Mouse (Mus musculus) testis, postnatal 14 days (tissue): ENCODE measurements around the gene Scgb1c1.
A peak's percentile ranks its signal among the peaks of the same experiment; 100 is the strongest.

Source experiments
- DNase-seq: peaks from one replicate; pipeline ENCODE4 v3.0.0; 2021; ENCODE audit warnings: low spot score

Gene Scgb1c1

GRCm38 (mm10) chr7:140843806-140844205, 1.5 kb upstream of the Scgb1c1 start:
- DNase-seq = no peak

- no peak for DNase-seq
Measured at GRCm38 (mm10) chr7:140845683-140846082, 336 bp downstream of the Scgb1c1 start.

- no peak for DNase-seq
Measured at GRCm38 (mm10) chr7:140846676-140847075, 1.3 kb downstream of the Scgb1c1 start.

DNA sequence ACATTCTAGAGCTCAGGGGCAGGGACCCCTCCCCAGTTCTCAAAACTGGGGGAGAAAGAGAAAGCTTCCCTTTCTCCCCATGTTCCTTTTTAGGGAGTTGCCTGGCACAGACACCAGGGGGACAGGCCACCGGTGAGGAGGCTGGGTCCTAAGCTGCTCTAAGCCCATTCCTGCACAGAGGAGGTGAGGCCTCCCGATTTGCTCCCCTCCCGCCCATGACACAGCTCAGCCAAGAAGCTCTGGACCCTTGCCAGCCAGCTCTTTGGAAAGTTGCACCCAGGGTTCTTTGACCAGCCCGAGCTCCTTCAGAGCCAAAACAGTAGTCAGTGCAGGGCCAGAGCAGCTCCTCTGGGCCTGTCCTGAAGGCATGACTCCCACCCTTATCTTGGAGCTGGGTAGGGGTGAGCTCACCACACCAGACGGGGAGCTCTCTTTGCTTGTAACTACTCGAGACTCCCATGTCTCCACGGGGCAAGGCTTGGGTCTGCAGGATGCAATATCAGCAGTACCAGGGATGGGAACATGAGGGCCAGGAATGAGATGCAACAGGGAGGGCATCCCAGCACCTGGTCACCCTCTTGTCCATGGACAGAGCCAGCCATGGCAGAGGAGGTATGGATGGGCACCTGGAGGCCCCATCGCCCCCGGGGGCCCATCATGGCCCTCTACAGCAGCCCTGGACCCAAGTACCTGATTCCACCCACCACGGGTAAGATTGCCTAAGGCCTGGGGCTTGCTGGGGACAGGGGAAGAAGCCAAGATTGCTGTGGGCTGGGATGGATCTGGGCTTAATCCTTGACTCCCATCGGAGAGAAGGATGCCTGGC, 2.6 kb downstream of the Scgb1c1 start, which contains the start of gene Odf3:
Odf3 (plus strand) TSS at position 51 of the 826 bp plus-strand sequence.
- DNase-seq = no peak

GRCm38 (mm10) chr7:140848591-140848990, 3.2 kb downstream of the Scgb1c1 start:
- DNase-seq = no peak

DNA sequence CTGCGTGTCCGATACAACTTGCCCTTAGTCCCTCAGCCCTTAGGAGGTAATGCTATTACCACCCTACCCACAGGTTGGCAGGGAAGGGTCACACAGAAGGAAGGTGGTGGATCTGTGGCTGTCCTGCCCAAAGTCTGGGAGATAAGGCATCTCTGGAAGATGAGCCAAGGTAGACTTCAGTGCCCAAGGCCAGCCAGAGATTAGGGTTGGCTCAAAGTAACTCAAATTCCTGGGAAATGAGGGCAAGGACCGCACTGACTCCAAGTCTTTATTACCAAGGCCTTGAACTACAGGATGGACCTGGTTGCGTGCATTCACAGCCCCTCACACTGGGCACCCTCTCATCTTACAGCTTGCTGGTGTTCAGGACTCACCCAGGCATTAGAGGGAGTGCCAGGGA, 6.6 kb downstream of the Scgb1c1 start:
- no peak for DNase-seq

- DNase-seq = no peak
Measured at GRCm38 (mm10) chr7:140853386-140853785, 8.0 kb downstream of the Scgb1c1 start.

GRCm38 (mm10) chr7:140854483-140854882, 9.1 kb downstream of the Scgb1c1 start:
- DNase-seq = no peak

DNA sequence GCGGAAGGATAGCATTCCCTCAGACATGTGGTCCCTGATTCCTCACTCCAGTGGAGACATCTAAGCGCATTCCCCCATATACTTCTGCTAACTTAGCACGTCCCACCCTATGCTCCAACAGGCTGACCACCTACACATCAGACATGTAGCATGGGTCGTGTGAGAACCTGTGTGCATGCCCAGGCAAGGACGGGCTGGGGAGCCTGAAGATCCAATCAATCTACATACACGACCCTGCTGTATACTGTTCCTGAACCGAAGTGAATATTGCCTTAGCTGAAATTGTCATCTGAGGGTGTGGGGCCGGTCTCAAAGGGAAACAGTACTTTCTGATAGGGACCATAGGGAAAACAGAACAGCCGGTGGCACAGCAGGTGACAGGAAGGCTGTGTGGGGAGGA, 9.8 kb downstream of the Scgb1c1 start:
- DNase-seq = no peak

GRCm38 (mm10) chr7:140855860-140856784, 10.8 kb downstream of the Scgb1c1 start, which contains the start of gene Gm45785:
Gene Gm45785, minus strand, starts transcription at chr7:140856331.
- DNase-seq = peak; percentile 86

DNA sequence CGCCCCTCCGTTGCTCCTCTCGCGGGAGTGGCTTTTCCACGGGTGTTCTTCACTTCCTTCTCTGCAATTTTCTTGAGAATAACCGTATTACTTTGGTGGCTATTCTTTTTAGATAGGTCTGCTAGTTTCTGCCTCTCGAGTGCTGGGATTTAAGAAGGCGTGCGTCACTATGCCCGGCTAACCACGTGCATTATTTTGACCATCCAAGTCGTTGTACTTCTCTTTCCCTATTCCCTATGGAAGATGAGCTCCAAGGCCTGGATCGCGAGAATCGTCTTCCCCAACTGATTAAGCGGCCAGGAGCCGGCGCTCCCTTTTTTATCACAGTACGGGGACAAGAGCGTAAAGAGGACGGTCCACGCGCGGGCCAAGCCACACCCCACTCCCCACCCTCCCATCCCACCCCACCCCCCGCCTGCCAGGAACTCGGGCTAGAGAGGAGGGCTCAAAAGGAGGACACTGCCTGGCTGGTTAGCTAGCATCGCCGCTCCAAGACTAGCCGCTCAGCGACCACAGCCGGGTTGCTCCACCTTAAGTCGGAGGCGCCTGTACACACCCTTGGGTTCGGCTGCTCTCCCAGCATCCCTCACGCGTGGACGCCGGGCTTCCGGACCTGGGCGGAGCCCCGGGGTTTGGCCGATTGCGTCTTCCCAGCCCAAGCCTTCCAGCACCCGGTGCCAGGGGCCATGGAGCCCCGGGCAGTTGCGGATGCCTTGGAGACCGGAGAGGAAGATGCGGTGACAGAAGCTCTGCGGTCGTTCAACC, 11.6 kb downstream of the Scgb1c1 start, which contains the start of gene Ric8a:
Ric8a (plus strand) TSS at position 173 of the 765 bp plus-strand sequence.
- DNase-seq = peak; percentile 85

- no peak for DNase-seq
Measured at GRCm38 (mm10) chr7:140857550-140858505, 12.5 kb downstream of the Scgb1c1 start, which contains the start of gene Bet1l. Gene Bet1l, minus strand, starts transcription at chr7:140857577.

DNA sequence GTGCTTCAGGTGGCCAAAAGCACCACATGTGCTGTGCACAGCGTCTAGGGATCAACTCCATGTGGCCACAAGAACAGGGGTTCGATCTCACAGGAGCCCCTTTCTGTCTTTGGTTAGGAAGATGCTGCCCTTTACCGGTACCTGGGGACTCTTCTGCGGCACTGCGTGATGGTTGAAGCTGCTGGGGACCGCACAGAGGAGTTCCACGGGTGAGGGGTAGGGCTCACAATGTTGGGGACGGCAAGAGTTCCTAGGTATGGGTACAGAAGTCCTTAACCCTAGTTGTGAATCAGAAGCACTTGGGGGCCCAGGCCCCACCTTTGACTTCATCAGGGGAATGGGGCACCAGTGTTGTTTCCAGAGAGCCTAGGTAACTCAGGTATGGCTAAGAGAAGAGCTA, 13.4 kb downstream of the Scgb1c1 start:
- DNase-seq = no peak

DNA sequence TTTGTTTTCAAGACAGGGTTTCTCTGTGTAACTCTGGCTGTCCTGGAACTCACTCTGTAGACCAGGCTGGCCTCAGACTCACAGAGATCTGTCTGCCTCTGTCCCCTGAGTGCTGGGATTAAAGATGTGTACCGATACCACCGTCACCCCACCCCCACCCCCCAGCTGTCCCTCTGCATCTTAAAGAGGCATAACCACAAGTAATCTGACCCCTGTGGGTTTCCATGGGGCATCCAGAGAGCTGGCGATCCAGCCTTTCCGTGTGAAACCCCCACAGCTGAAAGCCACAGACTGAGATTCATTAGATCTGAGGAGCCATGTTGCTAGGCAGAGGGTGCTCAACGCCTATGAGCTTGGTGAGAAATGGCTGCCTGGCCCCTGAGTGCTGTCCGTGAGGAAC, 14.7 kb downstream of the Scgb1c1 start:
- no peak for DNase-seq

GRCm38 (mm10) chr7:140860728-140861127, 15.4 kb downstream of the Scgb1c1 start:
- no peak for DNase-seq

DNA sequence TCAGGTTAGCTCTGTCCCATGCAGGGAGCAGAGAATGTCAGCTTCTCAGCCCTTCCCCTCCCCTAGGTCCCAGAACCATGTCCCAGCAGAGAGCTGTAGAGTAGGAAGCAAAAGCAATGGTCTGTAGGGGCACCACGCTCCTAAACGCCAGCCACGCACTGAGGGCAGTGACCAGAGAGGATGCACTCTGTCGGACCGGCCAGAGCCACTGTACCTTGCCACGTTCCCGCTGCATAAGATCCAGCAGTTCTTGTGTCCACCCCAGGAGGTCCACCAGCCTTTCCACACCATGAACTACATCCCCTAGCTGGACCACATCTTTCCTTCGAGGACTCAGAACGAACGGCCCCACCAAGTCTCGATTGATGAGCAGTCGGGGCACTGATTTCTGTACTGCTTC, 19.4 kb downstream of the Scgb1c1 start:
- DNase-seq = no peak

- no peak for DNase-seq
Measured at GRCm38 (mm10) chr7:140874224-140874623, 28.9 kb downstream of the Scgb1c1 start.

DNA sequence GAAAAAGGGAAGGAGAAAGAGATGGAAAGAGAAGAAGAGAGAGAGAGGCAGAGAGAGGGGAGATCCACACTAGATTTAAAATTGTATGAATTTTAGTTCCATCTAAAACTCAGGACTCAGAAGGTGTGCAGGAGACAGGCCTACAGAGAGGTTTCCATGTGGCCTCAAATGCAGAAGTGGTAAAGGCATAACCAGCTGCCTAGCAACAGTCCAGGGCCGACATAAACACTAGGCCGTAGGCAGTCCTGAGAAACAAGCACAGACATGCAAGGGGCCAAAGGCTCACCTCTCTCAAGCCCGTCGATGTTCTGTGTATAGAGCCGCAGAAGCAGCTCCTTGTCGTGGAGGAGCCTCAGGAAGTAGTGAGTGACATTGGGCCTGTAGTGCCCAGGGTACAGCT, 32.0 kb downstream of the Scgb1c1 start:
- no peak for DNase-seq

GRCm38 (mm10) chr7:140879355-140879754, 34.0 kb downstream of the Scgb1c1 start:
- no peak for DNase-seq

DNA sequence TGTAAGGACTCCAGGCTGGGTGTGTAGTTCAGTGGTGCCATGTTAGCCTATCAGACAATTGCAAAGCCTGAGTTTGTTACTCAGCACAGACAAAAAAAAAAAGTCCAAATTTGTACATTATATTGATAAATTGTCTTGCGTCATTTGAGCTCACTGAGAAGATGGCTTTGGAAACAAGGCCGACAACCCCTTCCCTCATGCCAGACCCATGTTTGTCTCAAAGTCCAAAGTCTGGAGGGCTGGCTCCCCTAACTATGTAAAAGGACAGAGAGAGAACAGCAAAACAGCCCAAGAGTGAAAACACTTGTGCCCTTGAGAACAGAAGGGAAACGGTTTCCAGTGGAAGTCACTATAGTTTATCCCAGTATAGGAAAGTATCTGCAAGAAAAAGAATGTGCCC, 35.1 kb downstream of the Scgb1c1 start:
- DNase-seq = no peak
